Mouse (Mus musculus) stomach, postnatal 0 days (tissue): ENCODE results near the gene Olfr803.

ENCODE experiments used
- CTCF ChIP-seq: IDR thresholded peaks from 2 replicates; pipeline ENCODE4 v1.5.1; 2016; ENCODE audit warnings: antibody characterized with exemption, low read depth, mild to moderate bottlenecking, moderate library complexity
- EP300 ChIP-seq: optimal IDR thresholded peaks from 2 replicates; pipeline ENCODE3; 2016; ENCODE audit warnings: antibody characterized with exemption

- TF ChIP-seq CTCF (no peak), EP300 (no peak)
These were observed 8.8 kb upstream of the Olfr803 start, which contains the start of gene Olfr804 for GRCm38 (mm10) chr10:129702910-129703309.
